Mouse (Mus musculus): ENCODE data around the gene Slc38a8. TPM values are rescaled to one million over a fixed set of nuclear protein-coding genes. Genes with fewer than 3 reads are reported as not detected.

Gene Slc38a8
- 0.13 TPM in 1 of 2 replicates, not detected in the other for polyA plus RNA-seq (2014; fragmentation: Nextera tagmentation; extraction: Ambion mirVana)

DNA sequence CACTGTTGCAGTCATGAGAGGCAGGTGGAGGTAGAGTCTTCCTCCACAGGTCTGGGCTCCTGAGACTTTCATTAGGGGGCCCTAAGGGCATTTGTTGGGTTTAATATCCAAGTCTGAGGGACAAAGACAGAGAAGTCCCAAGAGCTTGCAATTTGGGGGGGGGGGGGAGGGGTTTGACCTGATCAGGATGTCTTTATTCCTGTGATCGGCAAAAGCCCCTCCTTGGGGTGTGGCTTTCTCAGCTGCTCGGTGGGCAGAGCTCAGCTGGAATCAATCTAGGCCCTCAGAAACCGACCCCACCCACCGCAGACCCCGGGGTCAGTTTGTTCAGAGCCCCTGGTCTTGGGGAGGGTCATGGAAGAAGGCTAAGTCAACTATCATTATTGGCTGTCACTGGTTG, at the start of gene Slc38a8:
Slc38a8 (minus strand) TSS at position 101 of the 400 bp plus-strand sequence.
- peaks cover 3% of the 10 kb centered on the region; the same call in 1 of the 2 replicates for H3K27me3 ChIP-seq (ENCODE audit: control insufficient read depth, insufficient read depth, low read length)
- ATAC-seq (replicated peaks; ENCODE audit: low FRiP score) (no peak), DNase-seq (ENCODE audit: low spot score) (no peak)
- H3K9ac ChIP-seq (ENCODE audit: low read length): no peak within 1 kb of the TSS
- H3K36me3 ChIP-seq (ENCODE audit: control insufficient read depth, insufficient read depth, low read length): no peaks in the 10 kb centered on the region
- no peak within 1 kb of the TSS for H3K4me3 ChIP-seq (ENCODE audit: low read depth, low read length)
- no peaks in the 10 kb centered on the region for H3K9me3 ChIP-seq (ENCODE audit: control insufficient read depth, low read length)
- H3K27ac ChIP-seq (ENCODE audit: low read depth, low read length): no peak within 1 kb of the TSS
- no peak within 1 kb of the TSS for H3K4me2 ChIP-seq (ENCODE audit: low read depth, low read length, severe bottlenecking)
- 45% methylated on average over 5 of the region's 5 CpGs for WGBS
- peaks cover 15% of the 10 kb centered on the region; the same call in 1 of the 2 replicates for H3K4me1 ChIP-seq (replicated peaks; ENCODE audit: control insufficient read depth, insufficient read depth, low read length)

DNA sequence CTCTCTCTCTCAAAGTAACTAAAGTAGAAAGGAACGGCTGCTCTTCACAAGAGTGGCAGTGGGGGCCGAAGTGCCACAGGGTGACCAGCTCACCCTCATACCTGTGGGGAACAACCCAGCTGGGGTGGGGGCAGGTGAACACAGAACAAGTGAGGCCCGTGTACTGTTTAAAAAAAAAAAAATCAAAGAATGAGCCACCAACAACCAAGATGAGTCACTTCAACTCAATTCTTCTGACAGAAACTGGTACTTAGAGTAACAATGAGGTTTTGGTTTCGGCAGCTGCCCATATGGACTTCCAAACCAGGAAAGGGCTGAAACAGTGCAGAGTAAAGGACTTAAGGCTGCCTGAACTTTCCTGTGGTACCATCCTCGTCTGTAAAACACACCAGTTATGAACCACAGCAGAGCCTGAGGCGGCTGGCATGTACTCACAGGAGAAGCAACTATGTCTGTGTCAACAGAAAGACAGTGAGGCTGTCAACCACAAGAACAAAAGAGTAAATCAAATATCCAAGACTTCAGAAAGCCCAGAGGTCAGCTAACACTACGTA, 47.1 kb upstream of the Slc38a8 start:
- Histone ChIP-seq H3K9me3 (ENCODE audit: control insufficient read depth, low read length) (no peaks in the 10 kb centered on the region), H3K4me1 (replicated peaks; ENCODE audit: control insufficient read depth, insufficient read depth, low read length) (no peaks in the 10 kb centered on the region), H3K4me2 (ENCODE audit: low read depth, low read length, severe bottlenecking) (no peak overlapping the region), H3K4me3 (ENCODE audit: low read depth, low read length) (no peak overlapping the region), H3K36me3 (ENCODE audit: control insufficient read depth, insufficient read depth, low read length) (peaks cover 8% of the 10 kb centered on the region; the same call in 1 of the 2 replicates), H3K27me3 (ENCODE audit: control insufficient read depth, insufficient read depth, low read length) (no peaks in the 10 kb centered on the region), H3K27ac (ENCODE audit: low read depth, low read length) (no peak overlapping the region), H3K9ac (ENCODE audit: low read length) (no peak overlapping the region)
- ATAC-seq (replicated peaks; ENCODE audit: low FRiP score) (no peak), DNase-seq (ENCODE audit: low spot score) (no peak)
- 86% methylated on average over 7 of the region's 7 CpGs for WGBS

DNA sequence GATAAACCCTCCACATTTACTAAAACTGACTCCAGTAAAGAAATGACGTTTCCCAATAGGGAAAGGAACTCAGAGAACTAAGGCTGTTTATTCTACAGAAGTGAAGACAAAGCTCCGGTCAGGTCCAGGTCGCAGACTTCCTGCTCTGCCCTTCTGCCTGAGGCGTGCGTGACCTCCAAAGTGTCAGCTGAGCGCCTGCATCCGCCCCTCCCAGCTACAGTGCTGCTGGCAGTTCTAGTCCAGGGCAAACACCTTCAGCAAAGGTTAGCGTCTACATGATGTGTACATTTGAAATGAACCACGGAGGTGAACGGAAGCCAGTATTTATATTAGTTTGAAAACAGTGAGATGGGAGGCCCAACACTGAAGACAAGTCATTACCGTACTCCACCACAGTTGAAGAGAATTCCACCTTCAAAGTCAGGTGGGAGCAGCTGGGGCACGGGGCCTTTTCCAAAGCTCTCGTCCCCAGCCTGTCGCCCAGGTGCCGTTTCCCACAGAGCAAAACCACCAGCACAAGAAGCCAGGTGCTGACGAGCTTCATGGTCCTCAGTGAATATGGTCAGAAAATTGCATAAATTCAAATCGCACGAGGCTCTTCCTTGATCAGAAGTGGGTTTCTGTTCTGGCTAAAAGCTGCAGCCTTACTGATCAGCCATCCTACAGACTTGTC, 45.7 kb upstream of the Slc38a8 start:
- H3K36me3 ChIP-seq (ENCODE audit: control insufficient read depth, insufficient read depth, low read length): peaks cover 11% of the 10 kb centered on the region; the same call in 1 of the 2 replicates
- no peak for ATAC-seq (replicated peaks; ENCODE audit: low FRiP score)
- no peaks in the 10 kb centered on the region for H3K4me1 ChIP-seq (replicated peaks; ENCODE audit: control insufficient read depth, insufficient read depth, low read length)
- no peak overlapping the region for H3K4me3 ChIP-seq (ENCODE audit: low read depth, low read length)
- DNase-seq (ENCODE audit: low spot score): no peak
- H3K27me3 ChIP-seq (ENCODE audit: control insufficient read depth, insufficient read depth, low read length): no peaks in the 10 kb centered on the region
- H3K4me2 ChIP-seq (ENCODE audit: low read depth, low read length, severe bottlenecking): no peak overlapping the region
- H3K9me3 ChIP-seq (ENCODE audit: control insufficient read depth, low read length): no peaks in the 10 kb centered on the region
- 93% methylated on average over 18 of the region's 18 CpGs for WGBS
- H3K27ac ChIP-seq (ENCODE audit: low read depth, low read length): no peak overlapping the region
- H3K9ac ChIP-seq (ENCODE audit: low read length): no peak overlapping the region

DNA sequence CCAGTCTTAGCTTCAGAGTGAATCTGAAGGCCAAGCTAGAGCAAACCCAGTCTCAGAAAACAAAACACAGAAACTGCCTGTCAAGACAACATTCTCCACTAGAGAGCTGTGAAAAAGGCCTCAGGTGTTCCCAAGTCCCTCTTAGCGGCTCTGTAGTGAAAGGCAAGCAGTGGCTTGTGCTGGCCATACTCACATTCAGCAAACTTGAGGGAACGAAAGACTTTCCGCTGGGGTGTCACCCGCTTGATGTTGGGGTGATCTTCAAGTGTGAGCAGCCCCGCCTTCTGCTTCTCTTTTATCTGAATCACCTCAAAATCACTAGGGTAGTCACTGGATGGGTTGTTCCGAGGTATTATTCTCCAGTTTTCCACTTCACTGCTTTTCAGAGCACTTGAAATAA, 44.3 kb upstream of the Slc38a8 start:
- Histone ChIP-seq H3K4me2 (ENCODE audit: low read depth, low read length, severe bottlenecking) (no peak overlapping the region), H3K9me3 (ENCODE audit: control insufficient read depth, low read length) (no peaks in the 10 kb centered on the region), H3K27ac (ENCODE audit: low read depth, low read length) (no peak overlapping the region), H3K4me3 (ENCODE audit: low read depth, low read length) (no peak overlapping the region), H3K9ac (ENCODE audit: low read length) (no peak overlapping the region), H3K27me3 (ENCODE audit: control insufficient read depth, insufficient read depth, low read length) (no peaks in the 10 kb centered on the region), H3K4me1 (replicated peaks; ENCODE audit: control insufficient read depth, insufficient read depth, low read length) (no peaks in the 10 kb centered on the region), H3K36me3 (ENCODE audit: control insufficient read depth, insufficient read depth, low read length) (peaks cover 11% of the 10 kb centered on the region; the same call in 1 of the 2 replicates)
- whole genome bisulfite sequencing: 91% methylated on average over 6 of the region's 6 CpGs
- ATAC-seq (replicated peaks; ENCODE audit: low FRiP score) (no peak), DNase-seq (ENCODE audit: low spot score) (no peak)

DNA sequence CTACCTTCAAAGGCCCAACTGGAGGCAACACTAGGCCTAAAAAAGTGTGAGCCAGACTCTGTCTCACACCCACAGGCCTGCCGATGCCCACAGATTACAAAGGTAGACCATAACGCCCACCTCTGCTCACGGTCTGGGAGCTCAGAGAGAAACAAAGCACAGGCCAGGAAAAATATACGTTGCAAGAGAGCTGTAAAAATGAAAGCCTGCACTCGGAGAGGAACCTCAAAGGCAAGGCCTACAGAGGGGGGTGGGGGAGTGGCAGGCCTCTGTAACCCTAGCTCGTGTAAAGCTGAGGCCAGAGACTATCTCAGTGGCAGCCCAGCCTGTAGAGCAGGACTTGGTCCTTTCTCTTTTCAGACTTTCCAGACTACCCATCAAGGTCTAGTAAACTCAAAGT, 43.7 kb upstream of the Slc38a8 start:
- ATAC-seq (replicated peaks; ENCODE audit: low FRiP score) (no peak), DNase-seq (ENCODE audit: low spot score) (no peak)
- Histone ChIP-seq H3K4me2 (ENCODE audit: low read depth, low read length, severe bottlenecking) (no peak overlapping the region), H3K27me3 (ENCODE audit: control insufficient read depth, insufficient read depth, low read length) (no peaks in the 10 kb centered on the region), H3K4me3 (ENCODE audit: low read depth, low read length) (no peak overlapping the region), H3K36me3 (ENCODE audit: control insufficient read depth, insufficient read depth, low read length) (peaks cover 11% of the 10 kb centered on the region; the same call in 1 of the 2 replicates), H3K4me1 (replicated peaks; ENCODE audit: control insufficient read depth, insufficient read depth, low read length) (no peaks in the 10 kb centered on the region), H3K9ac (ENCODE audit: low read length) (no peak overlapping the region), H3K27ac (ENCODE audit: low read depth, low read length) (no peak overlapping the region), H3K9me3 (ENCODE audit: control insufficient read depth, low read length) (no peaks in the 10 kb centered on the region)
- 86% methylated on average over 6 of the region's 6 CpGs for WGBS

DNA sequence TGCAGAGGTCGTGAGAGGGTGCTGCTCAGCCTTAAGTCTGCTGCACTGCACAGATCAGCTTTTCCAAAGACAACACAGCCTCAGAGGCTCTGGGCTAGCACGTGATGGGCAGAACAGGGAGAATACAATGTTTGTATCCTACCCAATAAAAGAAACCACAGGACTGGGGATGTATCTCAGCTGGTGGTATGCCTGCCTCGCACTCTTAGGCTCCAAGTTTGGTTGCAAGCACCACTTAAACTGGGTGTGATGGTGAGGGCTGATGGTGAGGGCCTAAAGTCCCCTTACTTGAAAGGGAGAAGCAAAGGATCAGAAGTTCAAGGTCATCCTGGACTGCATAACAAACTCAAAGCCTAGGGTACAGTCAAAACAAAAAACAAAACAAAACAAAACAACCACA, 43.1 kb upstream of the Slc38a8 start:
- ATAC-seq (replicated peaks; ENCODE audit: low FRiP score): no peak
- 93% methylated on average over 3 of the region's 3 CpGs for WGBS

DNA sequence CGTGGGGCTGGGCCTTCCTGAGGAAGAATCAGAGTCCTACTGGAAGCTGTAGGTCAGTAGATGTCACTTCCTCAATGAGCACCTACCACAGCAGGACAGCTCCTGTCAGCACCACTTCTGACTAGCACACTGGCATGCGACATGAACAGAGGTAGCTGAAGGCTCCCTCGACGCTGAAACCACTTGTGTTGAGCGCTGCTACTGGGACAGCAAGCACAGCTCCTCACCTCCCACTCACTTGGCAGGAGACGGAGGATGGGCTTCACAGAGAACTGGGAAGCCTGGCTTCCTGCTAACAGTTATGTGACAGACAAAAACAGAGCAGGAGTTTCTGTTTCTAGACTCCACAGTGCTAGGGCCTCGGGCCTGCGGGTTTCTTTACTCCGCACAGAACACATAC, 30.5 kb upstream of the Slc38a8 start:
- DNase-seq (ENCODE audit: low spot score): no peak
- Histone ChIP-seq H3K4me1 (replicated peaks; ENCODE audit: control insufficient read depth, insufficient read depth, low read length) (no peaks in the 10 kb centered on the region), H3K27ac (ENCODE audit: low read depth, low read length) (no peak overlapping the region), H3K36me3 (ENCODE audit: control insufficient read depth, insufficient read depth, low read length) (peaks cover 11% of the 10 kb centered on the region), H3K9me3 (ENCODE audit: control insufficient read depth, low read length) (no peaks in the 10 kb centered on the region), H3K4me3 (ENCODE audit: low read depth, low read length) (no peak overlapping the region), H3K9ac (ENCODE audit: low read length) (no peak overlapping the region), H3K27me3 (ENCODE audit: control insufficient read depth, insufficient read depth, low read length) (no peaks in the 10 kb centered on the region), H3K4me2 (ENCODE audit: low read depth, low read length, severe bottlenecking) (no peak overlapping the region)
- ATAC-seq (replicated peaks; ENCODE audit: low FRiP score): no peak
- WGBS: 90% methylated on average over 9 of the region's 9 CpGs

More for the DNA sequence above, 43.1 kb upstream of the Slc38a8 start:
- Histone ChIP-seq H3K4me2 (ENCODE audit: low read depth, low read length, severe bottlenecking) (no peak overlapping the region), H3K4me3 (ENCODE audit: low read depth, low read length) (no peak overlapping the region), H3K4me1 (replicated peaks; ENCODE audit: control insufficient read depth, insufficient read depth, low read length) (no peaks in the 10 kb centered on the region), H3K9ac (ENCODE audit: low read length) (no peak overlapping the region), H3K27ac (ENCODE audit: low read depth, low read length) (no peak overlapping the region), H3K27me3 (ENCODE audit: control insufficient read depth, insufficient read depth, low read length) (no peaks in the 10 kb centered on the region), H3K36me3 (ENCODE audit: control insufficient read depth, insufficient read depth, low read length) (peaks cover 11% of the 10 kb centered on the region; the same call in 1 of the 2 replicates), H3K9me3 (ENCODE audit: control insufficient read depth, low read length) (no peaks in the 10 kb centered on the region)
- DNase-seq (ENCODE audit: low spot score): no peak

DNA sequence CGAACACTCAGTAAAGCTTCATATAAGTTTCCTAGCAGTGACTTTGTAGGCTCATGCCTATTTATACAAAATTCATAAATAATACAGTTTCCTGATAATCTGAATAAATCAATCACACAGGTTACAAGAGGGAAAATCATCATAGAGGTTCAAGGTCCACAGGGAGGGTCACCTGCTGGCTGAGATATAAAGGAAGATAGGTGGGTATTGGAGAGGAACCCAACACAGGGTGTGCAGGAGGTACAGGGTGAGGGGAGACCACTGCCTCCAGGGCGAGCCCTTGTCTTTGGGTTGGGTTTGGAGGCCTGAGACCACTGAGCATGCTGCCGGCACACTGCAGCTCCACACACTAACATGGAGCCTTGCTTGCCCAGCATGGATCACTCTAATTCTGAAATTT, 29.9 kb upstream of the Slc38a8 start:
- Histone ChIP-seq H3K9ac (ENCODE audit: low read length) (no peak overlapping the region), H3K4me1 (replicated peaks; ENCODE audit: control insufficient read depth, insufficient read depth, low read length) (no peaks in the 10 kb centered on the region), H3K9me3 (ENCODE audit: control insufficient read depth, low read length) (no peaks in the 10 kb centered on the region), H3K4me2 (ENCODE audit: low read depth, low read length, severe bottlenecking) (no peak overlapping the region), H3K27ac (ENCODE audit: low read depth, low read length) (no peak overlapping the region), H3K4me3 (ENCODE audit: low read depth, low read length) (no peak overlapping the region), H3K36me3 (ENCODE audit: control insufficient read depth, insufficient read depth, low read length) (peaks cover 11% of the 10 kb centered on the region), H3K27me3 (ENCODE audit: control insufficient read depth, insufficient read depth, low read length) (no peaks in the 10 kb centered on the region)
- ATAC-seq (replicated peaks; ENCODE audit: low FRiP score) (no peak), DNase-seq (ENCODE audit: low spot score) (no peak)
- WGBS: 85% methylated on average over 3 of the region's 3 CpGs

DNA sequence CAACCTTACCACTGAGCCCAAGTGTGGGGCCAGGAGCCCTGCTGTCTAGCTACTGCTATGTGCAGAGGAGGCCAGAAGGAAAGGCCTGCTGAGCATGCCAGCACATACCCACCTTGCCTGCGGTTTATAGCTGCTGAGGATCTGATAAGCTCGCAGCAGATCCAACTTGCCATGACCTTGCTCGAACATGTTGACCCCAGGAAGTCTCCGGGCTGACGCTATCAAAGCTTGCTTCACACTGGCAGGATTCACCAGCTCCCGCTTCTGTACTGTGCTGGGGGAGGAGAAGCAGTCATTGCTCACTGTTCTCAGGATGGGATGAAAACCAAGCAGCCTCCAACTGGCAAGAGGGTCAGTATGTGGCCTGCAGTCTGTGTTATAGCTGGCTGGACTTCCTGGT, 29.4 kb upstream of the Slc38a8 start:
- Histone ChIP-seq H3K27ac (ENCODE audit: low read depth, low read length) (no peak overlapping the region), H3K9ac (ENCODE audit: low read length) (no peak overlapping the region), H3K36me3 (ENCODE audit: control insufficient read depth, insufficient read depth, low read length) (peaks cover 11% of the 10 kb centered on the region), H3K4me3 (ENCODE audit: low read depth, low read length) (no peak overlapping the region), H3K27me3 (ENCODE audit: control insufficient read depth, insufficient read depth, low read length) (no peaks in the 10 kb centered on the region), H3K4me1 (replicated peaks; ENCODE audit: control insufficient read depth, insufficient read depth, low read length) (no peaks in the 10 kb centered on the region), H3K4me2 (ENCODE audit: low read depth, low read length, severe bottlenecking) (no peak overlapping the region), H3K9me3 (ENCODE audit: control insufficient read depth, low read length) (no peaks in the 10 kb centered on the region)
- ATAC-seq (replicated peaks; ENCODE audit: low FRiP score) (no peak), DNase-seq (ENCODE audit: low spot score) (no peak)
- WGBS: 92% methylated on average over 6 of the region's 6 CpGs

Data from forebrain, embryonic 11.5 days (tissue).